Mouse (Mus musculus) G1E (cell line): Measurements from ENCODE around the gene Smg6.

Experiments
- CTCF ChIP-seq: IDR thresholded peaks from 2 replicates; pipeline ENCODE4 v1.5.1; 2012; ENCODE audit warnings: low read depth, low read length, inconsistent platforms, mixed read lengths
- TAL1 ChIP-seq: conservative IDR thresholded peaks from 2 replicates; pipeline ENCODE4 v1.6.1; 2012; ENCODE audit warnings: low read depth, low read length, inconsistent platforms, mixed read lengths

GRCm38 (mm10) chr11:75157037-75157436, 231.4 kb downstream of the Smg6 start:
- TF ChIP-seq CTCF: no peak
- TF ChIP-seq TAL1: no peak
